Mouse (Mus musculus): Measurements from ENCODE around the gene Slc25a30. TPM values are rescaled to one million over a fixed set of nuclear protein-coding genes. Genes with fewer than 3 reads are reported as not detected.

Gene Slc25a30
- total and polyA plus RNA-seq, 3 experiments = 9.6 to 18.2 (median 17.0) TPM

- H3K4me2 ChIP-seq (ENCODE audit: insufficient read depth, low read depth, poor library complexity, severe bottlenecking) = no peak overlapping the region
- no peak overlapping the region for H3K4me3 ChIP-seq (replicated peaks in 1 of 3; ENCODE audit: low read depth in 2 of 3, low read length in 2 of 3, poor library complexity in 1 of 3)
- H3K27me3 ChIP-seq (replicated peaks) = no peaks in the 10 kb centered on the region
- H3K4me1 ChIP-seq (ENCODE audit: control insufficient read depth in 1 of 2, insufficient read depth in 2 of 2) = no peaks in the 10 kb centered on the region
- no peak overlapping the region for H3K27ac ChIP-seq (ENCODE audit: insufficient read depth, low read depth)
- in situ Hi-C loops (cut with MboI; ENCODE audit: low pct_ligation_motif_present, low pct_unique_long_range_greater_than_20kb, low sequenced_read_pairs) = loop anchor here (25.0 kb wide), 1 partner anchor 660 kb away; no protein-coding TSS in a partner anchor
- H3K9ac ChIP-seq (ENCODE audit: insufficient read depth, low read depth) = no peak overlapping the region
- H3K9me3 ChIP-seq (replicated peaks; ENCODE audit: low read length) = no peaks in the 10 kb centered on the region
- dilution Hi-C loops (cut with MboI; ENCODE audit: extremely low pct_ligation_motif_present, extremely low pct_unique_long_range_greater_than_20kb, low sequenced_read_pairs) = no loop called here
- DNase-seq (ENCODE audit: extremely low read depth) = peak; percentile 79
- no peaks in the 10 kb centered on the region for H3K79me2 ChIP-seq (replicated peaks; ENCODE audit: control insufficient read depth, extremely low read depth, insufficient read depth, poor library complexity, severe bottlenecking)
- TF ChIP-seq SMC3 (IDR thresholded peaks at IDR 0.05; ENCODE audit: low read depth, low read length) = peak; percentile 66
- peak; percentile 81 to 97 for TF ChIP-seq CTCF (conservative IDR thresholded peaks at IDR 0.05 in 1 of 2, IDR thresholded peaks at IDR 0.05 in 1 of 2; ENCODE audit: low read depth in 2 of 2, low read length in 2 of 2)
- TF ChIP-seq HCFC1 (IDR thresholded peaks at IDR 0.05; ENCODE audit: low read depth, low read length) = no peak
- TF ChIP-seq USF2 (conservative IDR thresholded peaks at IDR 0.05; ENCODE audit: low read depth, low read length) = no peak
- no peak for TF ChIP-seq SIN3A (IDR thresholded peaks at IDR 0.05; ENCODE audit: low read length)
- no peak for TF ChIP-seq MEF2A (IDR thresholded peaks at IDR 0.05; ENCODE audit: borderline replicate concordance, low read depth, low read length)
- no peak for TF ChIP-seq IRF4 (IDR thresholded peaks at IDR 0.05; ENCODE audit: low read depth, low read length)
- peak; percentile 37 for TF ChIP-seq RAD21 (IDR thresholded peaks at IDR 0.05; ENCODE audit: low read depth, low read length)
- H3K36me3 ChIP-seq (replicated peaks in 1 of 2; ENCODE audit: control insufficient read depth in 1 of 2, insufficient read depth in 1 of 2, low read length in 1 of 2) = peaks cover 59 to 90% of the 10 kb centered on the region in 2 experiments
Observed at GRCm38 (mm10) chr14:75721977-75722563, 64.8 kb downstream of the Slc25a30 start.

GRCm38 (mm10) chr14:75720121-75720520, 66.7 kb downstream of the Slc25a30 start:
- dilution Hi-C loops (cut with MboI; ENCODE audit: extremely low pct_ligation_motif_present, extremely low pct_unique_long_range_greater_than_20kb, low sequenced_read_pairs) = no loop called here
- H3K4me3 ChIP-seq (replicated peaks in 1 of 3; ENCODE audit: low read depth in 2 of 3, low read length in 2 of 3, poor library complexity in 1 of 3) = no peak overlapping the region

GRCm38 (mm10) chr14:75716410-75716809, 70.4 kb downstream of the Slc25a30 start:
- Histone ChIP-seq H3K9ac (ENCODE audit: insufficient read depth, low read depth) (no peak overlapping the region), H3K4me2 (ENCODE audit: insufficient read depth, low read depth, poor library complexity, severe bottlenecking) (no peak overlapping the region), H3K9me3 (replicated peaks; ENCODE audit: low read length) (no peaks in the 10 kb centered on the region), H3K79me2 (replicated peaks; ENCODE audit: control insufficient read depth, extremely low read depth, insufficient read depth, poor library complexity, severe bottlenecking) (no peaks in the 10 kb centered on the region), H3K4me3 (replicated peaks in 1 of 3; ENCODE audit: low read depth in 2 of 3, low read length in 2 of 3, poor library complexity in 1 of 3) (no peak overlapping the region), H3K27me3 (replicated peaks) (no peaks in the 10 kb centered on the region), H3K4me1 (ENCODE audit: control insufficient read depth in 1 of 2, insufficient read depth in 2 of 2) (no peaks in the 10 kb centered on the region), H3K27ac (ENCODE audit: insufficient read depth, low read depth) (no peak overlapping the region), H3K36me3 (replicated peaks in 1 of 2; ENCODE audit: control insufficient read depth in 1 of 2, insufficient read depth in 1 of 2, low read length in 1 of 2) (peaks cover 74 to 96% of the 10 kb centered on the region in 2 experiments)
- in situ Hi-C loops (cut with MboI; ENCODE audit: low pct_ligation_motif_present, low pct_unique_long_range_greater_than_20kb, low sequenced_read_pairs) (loop anchor here (25.0 kb wide), 1 partner anchor 654 kb away; no protein-coding TSS in a partner anchor), dilution Hi-C loops (cut with MboI; ENCODE audit: extremely low pct_ligation_motif_present, extremely low pct_unique_long_range_greater_than_20kb, low sequenced_read_pairs) (no loop called here)
- no peak for DNase-seq (ENCODE audit: extremely low read depth)
- TF ChIP-seq KAT2A (IDR thresholded peaks at IDR 0.05; ENCODE audit: insufficient replicate concordance, low read length) (no peak), SMC3 (IDR thresholded peaks at IDR 0.05; ENCODE audit: low read depth, low read length) (no peak), ETS1 (conservative IDR thresholded peaks at IDR 0.05; ENCODE audit: low read depth, low read length) (no peak), POLR2A (IDR thresholded peaks at IDR 0.05; ENCODE audit: low read depth, low read length) (no peak), ZKSCAN1 (IDR thresholded peaks at IDR 0.05; ENCODE audit: borderline replicate concordance, low read depth, low read length) (no peak)

More at GRCm38 (mm10) chr14:75720121-75720520, 66.7 kb downstream of the Slc25a30 start:
- DNase-seq (ENCODE audit: extremely low read depth) = no peak
- H3K4me2 ChIP-seq (ENCODE audit: insufficient read depth, low read depth, poor library complexity, severe bottlenecking) = no peak overlapping the region
- no peak overlapping the region for H3K27ac ChIP-seq (ENCODE audit: insufficient read depth, low read depth)
- no peak overlapping the region for H3K9ac ChIP-seq (ENCODE audit: insufficient read depth, low read depth)
- H3K79me2 ChIP-seq (replicated peaks; ENCODE audit: control insufficient read depth, extremely low read depth, insufficient read depth, poor library complexity, severe bottlenecking) = no peaks in the 10 kb centered on the region
- no peak for TF ChIP-seq MEF2A (IDR thresholded peaks at IDR 0.05; ENCODE audit: borderline replicate concordance, low read depth, low read length)
- TF ChIP-seq UBTF (IDR thresholded peaks at IDR 0.05; ENCODE audit: low read depth, low read length) = no peak
- no peak for TF ChIP-seq TCF12 (IDR thresholded peaks at IDR 0.05; ENCODE audit: low read depth, low read length)
- no peaks in the 10 kb centered on the region for H3K9me3 ChIP-seq (replicated peaks; ENCODE audit: low read length)
- H3K27me3 ChIP-seq (replicated peaks) = no peaks in the 10 kb centered on the region
- no peaks in the 10 kb centered on the region for H3K4me1 ChIP-seq (ENCODE audit: control insufficient read depth in 1 of 2, insufficient read depth in 2 of 2)
- H3K36me3 ChIP-seq (replicated peaks in 1 of 2; ENCODE audit: control insufficient read depth in 1 of 2, insufficient read depth in 1 of 2, low read length in 1 of 2) = peaks cover 63 to 94% of the 10 kb centered on the region in 2 experiments
- in situ Hi-C loops (cut with MboI; ENCODE audit: low pct_ligation_motif_present, low pct_unique_long_range_greater_than_20kb, low sequenced_read_pairs) = loop anchor here (25.0 kb wide), 1 partner anchor 658 kb away; no protein-coding TSS in a partner anchor
